Mouse (Mus musculus) heart, adult 11 months (tissue): ENCODE measurements around the gene Snhg11.
"Not testable (repeated sequence)": the region's sequence is repeated elsewhere in the genome, so short reads cannot be mapped to it uniquely, and the experiment has no call there.

Experiments used
- DNase-seq: peaks from one replicate; pipeline ENCODE4 v3.0.0; 2022

Gene Snhg11

DNA sequence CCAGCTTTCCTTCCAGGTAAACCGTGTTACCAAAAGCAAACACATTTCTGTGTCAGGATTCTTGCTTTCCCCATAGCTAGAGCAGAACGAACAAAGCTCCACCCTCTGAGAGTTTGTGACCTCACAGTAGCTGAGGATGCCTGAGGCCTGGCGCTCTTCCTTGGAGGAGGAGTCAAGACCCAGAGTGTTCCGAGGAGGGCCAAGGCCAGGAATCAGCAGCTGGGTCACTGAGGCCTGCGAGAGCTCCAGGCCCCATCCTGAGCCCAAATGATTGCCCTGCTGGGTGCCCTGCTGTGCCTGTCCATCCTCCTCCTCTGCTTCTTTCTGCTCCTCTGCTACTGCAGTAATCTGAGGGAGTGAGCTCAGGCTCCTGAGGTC, 5.3 kb upstream of the Snhg11 start:
- no peak for DNase-seq

- no peak for DNase-seq
Measured at GRCm38 (mm10) chr2:158373061-158373460, 2.4 kb upstream of the Snhg11 start.

DNA sequence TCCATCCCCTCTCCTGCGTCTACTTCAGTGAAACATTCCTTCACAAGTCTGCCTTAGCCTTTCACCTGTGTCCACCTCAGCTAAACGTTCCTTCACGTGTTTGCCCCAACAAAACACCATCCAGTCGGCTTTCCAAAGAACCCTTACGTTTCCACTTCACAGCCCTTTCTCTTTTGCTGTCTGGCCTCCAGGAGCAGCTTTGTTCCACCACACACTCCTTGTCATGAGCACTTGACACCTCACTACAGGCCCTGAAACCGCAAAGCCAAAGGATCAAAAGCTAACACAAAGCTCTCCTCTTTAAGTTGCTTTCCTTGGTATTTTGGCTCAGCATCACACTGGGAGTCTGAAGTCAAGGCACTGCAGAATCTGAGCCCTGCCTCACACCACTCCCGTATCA, 1.9 kb upstream of the Snhg11 start:
- DNase-seq: no peak

GRCm38 (mm10) chr2:158376123-158376687, 767 bp downstream of the Snhg11 start:
- DNase-seq: peak; percentile 74

DNA sequence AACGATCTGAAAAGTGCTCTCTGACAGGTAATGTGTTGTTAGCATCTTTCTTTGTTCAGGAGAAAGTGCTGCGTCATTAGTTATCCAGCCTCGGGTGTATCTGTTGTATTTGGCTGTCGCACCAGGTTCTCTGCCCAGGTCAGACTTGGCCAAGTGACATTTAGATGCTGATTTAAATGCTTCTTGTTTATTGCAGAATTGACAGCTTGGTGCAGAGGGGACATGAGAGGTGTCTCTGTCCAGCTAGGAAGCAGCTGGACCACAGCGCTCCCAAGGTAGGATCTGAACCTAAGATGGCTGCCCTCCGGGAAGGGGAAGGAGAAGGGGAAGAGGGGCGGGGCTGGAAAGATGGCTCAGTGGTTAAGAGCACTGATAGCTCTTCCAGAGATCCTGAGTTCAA, 1.4 kb downstream of the Snhg11 start:
- no peak for DNase-seq

DNA sequence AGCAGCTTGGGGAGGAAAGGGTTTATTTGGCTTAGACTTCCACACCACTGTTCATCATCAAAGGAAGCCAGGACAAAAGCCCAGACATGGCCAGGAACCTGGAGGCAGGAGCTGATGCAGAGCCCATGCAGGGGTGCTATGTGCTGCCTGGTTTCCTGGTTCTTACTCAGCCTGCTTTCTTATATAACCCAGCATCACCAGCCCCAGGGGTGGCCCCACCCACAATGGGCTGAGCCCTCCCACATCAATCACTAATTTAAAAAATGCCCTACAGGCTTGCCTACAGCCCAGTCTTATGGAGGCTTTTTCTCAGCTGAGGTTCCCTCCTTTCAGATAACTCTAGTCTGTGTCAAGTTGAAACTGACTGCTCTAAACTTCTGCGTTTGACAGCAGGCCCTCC, 2.4 kb downstream of the Snhg11 start:
- DNase-seq: peak; percentile 52

DNA sequence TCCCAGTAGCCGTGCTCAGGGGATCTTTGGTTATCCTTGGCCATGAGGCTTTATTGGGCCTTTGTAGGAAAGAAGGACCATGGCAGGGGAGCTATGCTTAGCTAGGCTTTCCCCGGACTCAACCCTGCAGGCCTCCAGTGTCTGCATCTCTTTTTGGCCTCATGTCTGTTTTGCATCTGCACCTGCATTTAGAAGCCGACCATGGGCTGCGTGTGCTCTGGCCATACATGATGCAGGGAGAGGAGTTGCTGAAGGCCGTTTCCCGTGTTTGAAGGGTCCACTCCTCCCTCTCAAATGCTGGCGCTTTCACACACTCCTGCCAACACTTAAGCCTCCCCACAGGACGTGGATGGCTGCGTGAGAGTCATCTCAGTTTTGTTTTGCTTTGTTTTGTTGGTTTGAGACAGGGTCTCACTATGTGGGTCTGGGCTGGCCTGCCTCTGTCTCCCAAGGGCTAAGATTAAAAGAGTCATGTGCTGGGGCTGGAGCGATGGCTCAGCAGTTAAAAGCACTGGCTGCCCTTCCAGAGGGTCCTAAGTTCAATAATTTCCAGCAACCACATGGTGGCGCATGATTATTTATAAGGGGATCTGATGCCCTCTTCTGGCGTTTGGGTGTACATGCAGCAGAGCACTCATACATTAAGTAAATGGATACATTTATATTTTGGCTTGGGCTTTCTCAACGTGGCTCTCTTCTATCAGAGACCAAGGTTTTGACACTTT, 4.1 kb downstream of the Snhg11 start:
- peak; percentile 91 for DNase-seq

DNA sequence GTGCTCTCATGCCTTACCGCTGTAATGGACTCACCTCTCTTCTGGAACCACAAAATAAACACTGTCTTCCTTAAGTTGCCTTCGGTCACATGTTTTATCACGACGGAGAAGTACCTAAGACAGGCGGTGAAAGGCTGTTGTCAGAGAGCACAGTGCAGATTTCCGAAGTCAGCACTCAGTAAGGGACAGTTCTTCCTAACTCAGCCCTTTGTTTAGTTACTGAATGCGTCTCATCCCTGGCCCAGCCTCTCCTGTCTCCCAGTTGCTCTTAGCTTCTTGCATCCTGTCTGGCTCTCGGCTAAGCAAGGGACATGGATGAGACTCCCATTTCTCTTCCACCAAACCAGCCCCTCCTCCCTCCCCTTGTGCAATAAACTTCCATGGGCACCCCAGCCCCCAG, 10.6 kb downstream of the Snhg11 start:
- DNase-seq: no peak

DNA sequence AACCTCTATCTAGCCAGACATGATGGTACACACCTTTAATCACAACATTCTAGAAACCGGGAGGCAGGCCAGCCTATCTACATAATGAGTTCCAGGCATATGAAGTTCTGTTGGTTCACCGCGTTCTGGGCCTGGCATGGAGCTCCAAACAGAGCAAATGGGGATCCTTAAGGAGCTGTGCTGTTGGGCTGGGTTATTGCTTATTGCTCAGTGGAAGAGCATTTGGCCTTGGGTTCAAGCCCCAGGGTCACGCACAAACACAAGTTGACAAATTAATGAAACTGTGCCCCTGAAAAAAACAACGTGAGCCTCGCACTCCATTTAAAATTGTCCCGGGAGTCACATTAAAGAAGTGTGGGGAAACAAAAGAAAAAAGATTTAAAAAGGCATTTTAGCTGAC, 14.0 kb downstream of the Snhg11 start:
- no peak for DNase-seq

DNA sequence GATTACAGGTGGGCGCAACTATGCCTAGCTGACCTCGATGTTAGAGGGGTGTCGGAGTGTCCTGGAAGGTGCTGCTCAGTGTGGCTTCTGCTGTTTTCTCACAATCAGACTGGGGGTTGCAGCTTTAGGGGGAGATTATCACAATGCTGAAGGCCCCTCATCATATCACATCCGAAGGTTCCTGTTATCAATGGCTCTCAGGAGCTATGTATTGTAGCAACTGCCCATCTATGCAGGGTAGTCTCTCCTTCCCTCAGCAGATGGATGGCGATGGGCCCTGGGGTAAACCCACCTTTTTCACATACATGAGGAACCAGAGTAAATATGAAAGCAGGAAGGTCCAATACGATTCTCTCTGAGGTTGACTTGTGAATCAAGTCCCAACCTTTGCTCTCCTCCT, 20.9 kb downstream of the Snhg11 start:
- DNase-seq: peak; percentile 21

DNA sequence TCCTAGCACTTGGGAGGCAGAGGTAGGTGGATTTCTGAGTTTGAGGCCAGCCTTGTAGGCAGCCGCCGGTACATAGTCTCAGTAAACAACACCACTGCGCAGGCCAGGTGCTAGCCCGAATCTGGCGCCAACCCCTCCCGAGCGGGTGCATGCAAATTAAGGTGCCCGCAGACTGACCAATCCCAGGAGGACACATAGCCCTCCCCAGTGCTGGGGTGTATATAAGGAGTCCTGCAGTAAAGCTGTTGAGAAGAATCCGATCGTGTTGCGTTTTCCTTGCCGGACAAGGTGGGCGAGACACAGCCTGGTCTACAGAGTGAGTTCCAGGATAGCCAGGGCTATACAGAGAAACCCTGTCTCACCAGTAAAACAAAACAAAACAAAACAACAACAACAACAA, 21.7 kb downstream of the Snhg11 start:
- DNase-seq: not testable (repeated sequence)

- DNase-seq: no peak
Measured at GRCm38 (mm10) chr2:158402915-158403314, 27.5 kb downstream of the Snhg11 start.

GRCm38 (mm10) chr2:158408997-158409594, 33.7 kb downstream of the Snhg11 start:
- DNase-seq: no peak

DNA sequence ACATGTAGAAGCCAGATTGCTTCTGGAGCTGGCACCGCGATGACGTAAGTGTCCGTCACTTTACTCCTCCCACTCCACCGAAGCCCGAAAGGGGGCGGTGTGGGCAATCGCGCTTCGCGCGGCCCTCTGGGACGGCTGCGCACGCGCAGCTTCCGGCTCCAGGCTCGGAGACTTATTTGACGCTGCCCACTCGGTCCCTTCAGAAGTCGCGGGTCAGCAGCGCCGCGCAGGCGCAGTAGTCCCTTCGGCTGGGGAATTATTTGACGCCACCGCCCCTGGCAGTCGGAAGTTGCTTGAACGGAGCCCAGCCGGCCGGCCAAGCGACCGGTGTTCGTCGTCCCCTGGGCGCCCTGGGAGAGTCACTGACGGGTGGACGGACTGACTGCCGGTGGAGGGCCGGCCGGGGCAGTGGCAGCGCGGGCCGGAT, 34.2 kb downstream of the Snhg11 start, which contains the start of gene Ralgapb:
Ralgapb (plus strand) TSS at position 254 of the 427 bp plus-strand sequence.
- DNase-seq: peak; percentile 100

DNA sequence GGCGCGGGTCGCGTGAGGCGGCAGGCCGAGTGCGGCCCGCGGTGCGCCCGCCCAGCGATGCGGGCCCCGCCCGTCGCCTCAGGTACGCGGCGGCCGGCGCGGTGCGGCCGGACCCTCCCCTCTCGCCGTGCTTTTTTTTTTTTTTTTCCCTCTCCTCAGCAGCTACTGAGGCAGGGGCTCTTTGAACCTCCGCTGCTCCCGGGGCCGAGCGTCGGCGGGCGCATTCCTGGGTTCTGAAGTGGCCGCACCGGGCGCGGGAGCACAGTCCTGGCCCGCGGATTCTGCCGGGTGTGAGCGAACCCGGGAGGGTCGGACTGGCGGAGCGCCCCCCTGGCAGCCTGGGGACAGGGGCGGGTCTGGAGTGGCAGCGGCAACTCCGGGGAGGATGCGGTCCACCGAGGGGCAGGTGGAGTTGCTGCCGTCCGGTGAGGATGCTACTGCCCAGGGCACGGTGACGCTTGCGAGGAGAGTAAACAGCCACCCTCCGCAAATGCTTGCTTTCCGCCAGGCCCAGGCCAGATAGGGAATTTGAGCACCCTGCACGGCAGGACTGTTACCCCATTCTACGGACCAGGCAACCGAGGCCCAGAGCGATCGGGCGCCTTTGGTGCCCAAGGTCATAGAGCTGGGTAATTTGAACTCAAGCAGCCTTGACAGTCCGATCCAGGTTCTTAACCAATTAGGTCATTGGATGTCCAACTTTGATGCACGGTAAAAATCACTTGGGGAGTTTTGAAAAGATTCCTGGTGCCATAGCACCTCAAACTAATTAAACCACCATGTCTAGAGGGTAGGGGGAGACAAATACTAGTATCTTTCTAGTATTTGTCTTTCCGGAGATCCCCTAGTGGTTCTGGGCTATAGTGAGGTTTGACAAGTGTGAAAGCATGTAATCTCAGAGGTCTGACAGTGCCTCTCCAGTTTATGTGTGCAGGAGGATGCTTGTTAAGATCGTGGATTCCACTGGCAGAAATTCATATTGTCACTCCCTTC, 34.9 kb downstream of the Snhg11 start:
- DNase-seq: peak; percentile 92

GRCm38 (mm10) chr2:158413240-158413639, 37.8 kb downstream of the Snhg11 start:
- no peak for DNase-seq

- DNase-seq: no peak
Measured at GRCm38 (mm10) chr2:158415826-158416225, 40.4 kb downstream of the Snhg11 start.

DNA sequence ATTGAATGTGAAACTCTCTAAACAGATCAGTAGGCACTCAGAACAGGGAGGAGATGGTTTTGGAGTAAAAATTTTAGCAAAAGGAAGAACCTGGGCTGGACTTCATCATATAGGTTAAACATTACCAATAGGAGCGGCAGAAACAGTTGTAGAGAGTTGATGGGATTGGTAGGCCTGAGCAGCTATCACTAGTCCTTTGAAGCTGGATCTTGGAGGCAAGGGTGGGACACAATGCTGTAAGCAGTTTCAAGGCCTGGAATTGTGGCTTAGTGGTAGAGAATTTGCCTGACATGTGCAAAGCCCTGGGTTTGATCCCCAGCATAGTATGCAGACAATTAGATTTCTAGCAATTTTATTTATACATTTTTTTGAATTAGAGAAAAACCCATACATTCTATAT, 43.2 kb downstream of the Snhg11 start:
- DNase-seq: no peak
